Mouse (Mus musculus): Measurements from ENCODE around the gene Gm20696. TPM values are rescaled to one million over a fixed set of nuclear protein-coding genes. Genes with fewer than 3 reads are reported as not detected.

Gm20696 gene
- total RNA-seq, 2 experiments from 2014 or later = 9.0 to 9.2 TPM

GRCm38 (mm10) chr6:99408880-99409279, 257.7 kb downstream of the Gm20696 start:
- no peak overlapping the region for H3K4me3 ChIP-seq

GRCm38 (mm10) chr6:99403755-99404390, 262.7 kb downstream of the Gm20696 start:
- no peak for TF ChIP-seq CTCF (IDR thresholded peaks at IDR 0.05)
- Histone ChIP-seq H3K4me3 (no peak overlapping the region), H3K27ac (no peak overlapping the region)
- no peak for DNase-seq (ENCODE audit: extremely low spot score in 1 of 2, low spot score in 2 of 2)
- intact Hi-C loops (cut with DNase I) = no loop called here

More at GRCm38 (mm10) chr6:99408880-99409279, 257.7 kb downstream of the Gm20696 start:
- TF ChIP-seq CTCF (IDR thresholded peaks at IDR 0.05) = no peak
- DNase-seq (ENCODE audit: extremely low spot score in 1 of 2, low spot score in 2 of 2) = no peak
- intact Hi-C loops (cut with DNase I) = no loop called here
- H3K27ac ChIP-seq = no peak overlapping the region

GRCm38 (mm10) chr6:99402941-99403340, 263.7 kb downstream of the Gm20696 start:
- H3K4me3 ChIP-seq = no peak overlapping the region
- no peak overlapping the region for H3K27ac ChIP-seq
- intact Hi-C loops (cut with DNase I) = no loop called here
- no peak for TF ChIP-seq CTCF (IDR thresholded peaks at IDR 0.05)
- no peak for DNase-seq (ENCODE audit: extremely low spot score in 1 of 2, low spot score in 2 of 2)

GRCm38 (mm10) chr6:99402370-99402769, 264.2 kb downstream of the Gm20696 start:
- intact Hi-C loops (cut with DNase I) = no loop called here
- DNase-seq (ENCODE audit: extremely low spot score in 1 of 2, low spot score in 2 of 2) = no peak
- TF ChIP-seq CTCF (IDR thresholded peaks at IDR 0.05) = no peak
- no peak overlapping the region for H3K4me3 ChIP-seq
- no peak overlapping the region for H3K27ac ChIP-seq

- Histone ChIP-seq H3K4me3 (no peak overlapping the region), H3K27ac (no peak overlapping the region)
- no peak for TF ChIP-seq CTCF (IDR thresholded peaks at IDR 0.05)
- intact Hi-C loops (cut with DNase I) = no loop called here
- DNase-seq (ENCODE audit: extremely low spot score in 1 of 2, low spot score in 2 of 2) = no peak
Measured at GRCm38 (mm10) chr6:99401801-99402200, 264.8 kb downstream of the Gm20696 start.

GRCm38 (mm10) chr6:99401211-99401610, 265.4 kb downstream of the Gm20696 start:
- intact Hi-C loops (cut with DNase I) = no loop called here
- no peak for TF ChIP-seq CTCF (IDR thresholded peaks at IDR 0.05)
- Histone ChIP-seq H3K27ac (no peak overlapping the region), H3K4me3 (no peak overlapping the region)
- DNase-seq (ENCODE audit: extremely low spot score in 1 of 2, low spot score in 2 of 2) = no peak

- no peak overlapping the region for H3K27ac ChIP-seq
- no peak for DNase-seq (ENCODE audit: extremely low spot score in 1 of 2, low spot score in 2 of 2)
- TF ChIP-seq CTCF (IDR thresholded peaks at IDR 0.05) = no peak
- H3K4me3 ChIP-seq = no peak overlapping the region
- intact Hi-C loops (cut with DNase I) = no loop called here
Measured at GRCm38 (mm10) chr6:99395745-99396144, 270.9 kb downstream of the Gm20696 start.

GRCm38 (mm10) chr6:99394801-99395200, 271.8 kb downstream of the Gm20696 start:
- H3K4me3 ChIP-seq = no peak overlapping the region
- TF ChIP-seq CTCF (IDR thresholded peaks at IDR 0.05) = no peak
- intact Hi-C loops (cut with DNase I) = no loop called here
- no peak overlapping the region for H3K27ac ChIP-seq
- no peak for DNase-seq (ENCODE audit: extremely low spot score in 1 of 2, low spot score in 2 of 2)

- TF ChIP-seq CTCF (IDR thresholded peaks at IDR 0.05) = no peak
- DNase-seq (ENCODE audit: extremely low spot score in 1 of 2, low spot score in 2 of 2) = no peak
- intact Hi-C loops (cut with DNase I) = no loop called here
- no peak overlapping the region for H3K4me3 ChIP-seq
- H3K27ac ChIP-seq = no peak overlapping the region
Measured at GRCm38 (mm10) chr6:99392484-99392883, 274.1 kb downstream of the Gm20696 start.

GRCm38 (mm10) chr6:99388741-99389675, 277.6 kb downstream of the Gm20696 start:
- no peak overlapping the region for H3K4me3 ChIP-seq
- intact Hi-C loops (cut with DNase I) = no loop called here
- no peak for TF ChIP-seq CTCF (IDR thresholded peaks at IDR 0.05)
- H3K27ac ChIP-seq = peak overlapping the region; percentile 50; the same call in 1 of the 2 replicates
- DNase-seq (ENCODE audit: extremely low spot score in 1 of 2, low spot score in 2 of 2) = no peak

GRCm38 (mm10) chr6:99388023-99388422, 278.6 kb downstream of the Gm20696 start:
- no peak for DNase-seq (ENCODE audit: extremely low spot score in 1 of 2, low spot score in 2 of 2)
- TF ChIP-seq CTCF (IDR thresholded peaks at IDR 0.05) = no peak
- intact Hi-C loops (cut with DNase I) = no loop called here
- no peak overlapping the region for H3K27ac ChIP-seq
- no peak overlapping the region for H3K4me3 ChIP-seq

GRCm38 (mm10) chr6:99385059-99385604, 281.5 kb downstream of the Gm20696 start:
- DNase-seq (ENCODE audit: extremely low spot score in 1 of 2, low spot score in 2 of 2) = no peak
- intact Hi-C loops (cut with DNase I) = no loop called here
- peak; percentile 39 for TF ChIP-seq CTCF (IDR thresholded peaks at IDR 0.05)
- Histone ChIP-seq H3K27ac (no peak overlapping the region), H3K4me3 (no peak overlapping the region)

All from left cerebral cortex, adult 2 months (tissue).